Mouse (Mus musculus): Measurements from ENCODE around the gene Stk36.

GRCm38 (mm10) chr1:74662253-74662865 lies 61.1 kb downstream of the Stk36 start:
- TF ChIP-seq CTCF (IDR thresholded peaks at IDR 0.05; ENCODE audit: borderline replicate concordance, insufficient read depth, low read depth, low read length), result no peak
- TF ChIP-seq POLR2A (IDR thresholded peaks at IDR 0.05; ENCODE audit: borderline replicate concordance, insufficient read depth, low read length), result no peak

Measured in cerebellum, adult 2 months (tissue).